Mouse (Mus musculus) 3134 (cell line): ENCODE measurements around the gene Rnf10.

Source experiments
- DNase-seq: peaks from one replicate; pipeline ENCODE4 v3.0.0-alpha.2; 2011; ENCODE audit warnings: low spot score; ENCODE audit not compliant: insufficient read length; ENCODE audit errors: extremely low read depth

The Rnf10 gene

DNA sequence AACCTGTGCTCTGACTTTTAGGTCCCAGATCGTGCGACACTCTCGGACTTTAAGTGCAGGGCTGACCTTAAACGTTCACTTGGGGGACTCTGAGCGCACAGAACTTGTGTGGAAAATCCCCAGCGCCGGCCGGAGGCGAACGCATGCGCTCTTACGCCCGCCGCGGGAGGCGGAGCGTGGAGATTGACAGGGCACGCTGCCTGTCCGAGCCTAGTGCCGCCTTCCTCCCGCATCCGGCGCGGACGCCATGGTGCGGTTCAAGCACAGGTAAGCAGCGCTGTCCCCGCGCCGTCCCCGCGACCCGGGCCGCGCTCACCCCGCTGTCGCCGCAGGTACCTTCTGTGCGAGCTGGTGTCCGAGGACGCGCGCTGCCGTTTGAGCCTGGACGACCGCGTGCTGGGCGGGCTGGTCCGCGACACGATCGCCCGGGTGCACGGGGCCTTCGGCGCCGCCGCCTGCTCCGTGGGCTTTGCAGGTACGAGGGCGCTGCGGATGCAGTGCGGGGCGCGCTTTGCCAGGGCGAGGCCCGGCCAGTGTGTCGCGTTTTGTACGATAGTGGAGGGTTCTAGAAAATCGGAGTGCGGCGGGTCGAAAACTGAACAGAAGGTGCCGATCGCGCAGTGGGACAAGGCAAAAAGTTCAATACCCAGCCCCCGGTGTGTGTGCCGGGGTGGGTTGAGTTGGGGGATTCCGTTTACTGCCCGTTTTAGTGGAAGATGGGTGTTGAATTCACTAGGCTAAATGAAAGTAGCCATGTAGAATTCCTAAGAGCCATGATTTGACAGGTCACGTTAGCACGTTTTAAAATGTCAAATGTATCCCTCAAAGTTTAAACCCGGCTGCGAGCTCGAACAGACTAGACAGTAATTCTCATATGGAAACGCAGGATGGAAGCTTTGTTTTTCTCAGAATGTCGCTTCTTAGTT, 34.6 kb downstream of the Rnf10 start:
- peak; percentile 92 for DNase-seq

DNA sequence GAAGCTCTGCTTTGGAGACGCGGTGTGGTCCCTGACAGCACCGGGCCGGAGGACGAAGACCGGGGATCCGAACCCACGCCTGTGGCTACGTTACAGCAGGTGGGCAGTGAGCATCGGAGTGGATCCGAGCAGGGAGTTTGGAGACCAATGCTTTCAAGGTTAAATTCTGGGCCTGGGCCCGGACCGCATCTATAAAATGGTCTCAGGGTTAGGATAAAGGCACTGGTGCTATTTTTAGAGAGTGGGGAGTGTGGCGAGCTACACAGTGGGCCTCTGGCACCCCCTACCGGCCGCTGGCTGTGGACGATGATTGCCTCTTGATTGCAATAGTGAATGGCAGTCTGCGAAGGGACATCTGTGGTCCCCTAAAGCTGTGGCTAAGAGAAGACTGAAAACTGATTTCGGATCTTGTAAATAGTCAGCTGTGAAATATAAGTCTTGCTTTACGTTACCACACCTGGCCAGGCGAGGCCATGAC, 36.9 kb downstream of the Rnf10 start, which contains the start of gene Pop5:
TSS of gene Pop5 (plus strand) at position 51 of the 478 bp plus-strand sequence.
- peak; percentile 65 for DNase-seq

DNA sequence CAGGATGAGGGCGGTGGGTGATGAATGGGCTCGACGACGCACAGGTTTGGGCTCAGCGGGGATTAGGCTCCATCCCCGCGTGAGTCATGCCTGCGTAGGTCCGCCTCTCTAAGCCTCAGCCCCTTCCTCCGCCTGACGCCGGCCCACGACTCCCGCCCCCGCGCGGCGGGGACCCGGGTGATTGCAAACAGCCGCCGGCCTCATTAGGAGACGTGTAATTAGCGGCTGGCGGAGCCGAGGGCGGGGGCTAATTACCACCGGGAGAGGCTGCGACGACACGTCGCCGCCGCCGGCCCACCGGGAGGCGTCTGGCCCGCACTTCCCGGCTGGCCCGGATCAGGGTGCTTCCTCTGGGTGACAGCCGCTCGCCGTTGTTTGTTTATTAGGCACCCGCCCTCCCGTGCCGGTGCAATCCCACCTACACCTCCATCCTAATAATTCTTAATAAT, 37.4 kb downstream of the Rnf10 start:
- peak; percentile 64 for DNase-seq

DNA sequence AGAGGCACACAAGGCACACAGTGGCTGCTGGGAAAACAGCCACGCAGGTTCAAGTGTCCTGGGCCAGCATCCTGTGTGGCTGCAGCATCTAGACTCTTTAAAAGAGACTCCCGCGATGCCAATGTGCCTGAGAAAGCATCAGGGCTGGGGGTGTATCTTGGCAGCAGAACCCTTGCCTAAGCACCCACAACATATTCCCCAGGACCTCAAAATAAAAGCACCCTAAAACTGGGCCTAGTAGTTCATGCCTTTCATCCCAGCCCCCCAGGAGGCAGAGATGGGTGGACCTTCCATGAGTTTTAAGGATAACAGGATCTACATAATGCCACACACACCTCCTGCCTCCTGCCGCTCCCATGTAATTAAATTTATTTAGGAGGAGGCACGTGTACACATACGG, 38.2 kb downstream of the Rnf10 start:
- no peak for DNase-seq

DNA sequence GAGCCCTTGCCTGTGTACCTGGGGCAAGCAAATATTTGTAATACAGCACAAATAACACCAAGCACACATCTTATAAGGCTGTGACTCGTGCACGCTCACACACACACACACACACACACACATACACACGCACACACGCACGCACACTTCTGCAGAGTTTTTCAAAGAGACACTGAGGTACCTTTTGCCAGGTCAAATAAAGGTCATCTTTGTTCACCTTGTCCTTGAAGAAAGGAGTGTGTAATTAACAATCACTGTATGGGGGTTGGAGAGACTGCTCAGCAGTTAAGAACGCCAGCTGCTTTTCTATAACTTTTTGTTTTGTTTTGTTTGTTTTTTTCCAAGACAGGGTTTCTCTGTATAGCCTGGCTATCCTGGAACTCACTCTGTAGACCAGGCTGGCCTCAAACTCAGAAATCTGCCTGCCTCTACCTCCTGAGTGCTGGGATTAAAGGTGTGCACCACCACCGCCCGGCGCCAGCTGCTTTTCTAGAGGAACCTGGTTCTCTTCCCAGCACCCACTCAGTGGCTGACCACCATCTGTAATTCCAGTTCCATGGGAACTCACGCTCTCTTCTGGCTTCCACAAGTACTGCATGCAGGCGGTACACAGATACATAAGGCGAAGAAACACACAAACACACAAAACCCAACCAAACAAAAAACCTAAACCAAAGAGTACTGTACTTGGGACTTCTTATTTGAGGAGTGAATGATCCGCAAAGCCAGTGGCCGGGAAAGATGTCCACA, 39.5 kb downstream of the Rnf10 start:
- no peak for DNase-seq

DNA sequence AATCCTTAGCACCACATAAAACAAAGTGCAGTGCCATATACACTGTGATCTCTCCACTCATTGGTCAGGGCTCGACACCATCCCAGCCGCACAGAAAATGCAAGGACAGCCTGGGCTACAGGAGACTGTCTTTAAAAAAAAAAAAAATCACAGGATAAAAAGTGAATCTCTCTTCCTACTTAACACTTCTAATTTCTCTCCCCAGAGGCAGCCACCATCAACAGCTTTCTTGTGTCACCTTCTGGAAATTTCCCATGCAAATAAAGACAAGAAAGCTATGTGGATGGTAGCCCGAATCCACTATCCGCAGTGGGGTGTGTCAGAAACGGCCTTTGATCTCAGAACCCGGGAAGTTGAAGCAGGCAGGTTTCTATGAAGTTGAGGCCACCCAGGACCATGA, 40.2 kb downstream of the Rnf10 start:
- no peak for DNase-seq

DNA sequence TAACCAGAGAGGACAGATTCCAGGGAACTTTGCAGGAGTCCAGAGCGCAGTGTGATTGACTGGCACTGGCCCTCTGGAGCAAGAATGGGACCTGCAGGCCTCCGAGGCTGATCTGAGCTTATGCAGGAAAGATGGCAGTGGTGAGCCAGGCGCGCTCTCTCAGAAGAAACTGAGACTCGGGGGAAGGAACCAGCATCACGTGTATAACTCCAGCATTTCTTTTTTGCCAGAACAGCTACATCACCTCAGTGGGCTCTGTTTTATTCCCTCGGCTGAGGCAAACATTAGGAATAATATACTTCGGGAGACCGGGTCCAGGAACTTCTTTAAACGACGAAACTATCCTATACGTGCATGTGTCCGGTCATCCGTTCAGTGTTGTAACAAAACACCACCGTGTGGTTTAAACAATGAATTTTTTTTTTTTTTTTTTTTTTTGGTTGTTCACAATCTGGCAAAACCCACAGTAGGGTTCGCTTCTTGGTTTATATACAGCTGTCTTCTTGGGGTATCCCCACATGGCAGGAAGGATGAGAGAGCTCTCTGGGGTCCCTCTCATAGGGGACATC, 41.1 kb downstream of the Rnf10 start:
- no peak for DNase-seq

DNA sequence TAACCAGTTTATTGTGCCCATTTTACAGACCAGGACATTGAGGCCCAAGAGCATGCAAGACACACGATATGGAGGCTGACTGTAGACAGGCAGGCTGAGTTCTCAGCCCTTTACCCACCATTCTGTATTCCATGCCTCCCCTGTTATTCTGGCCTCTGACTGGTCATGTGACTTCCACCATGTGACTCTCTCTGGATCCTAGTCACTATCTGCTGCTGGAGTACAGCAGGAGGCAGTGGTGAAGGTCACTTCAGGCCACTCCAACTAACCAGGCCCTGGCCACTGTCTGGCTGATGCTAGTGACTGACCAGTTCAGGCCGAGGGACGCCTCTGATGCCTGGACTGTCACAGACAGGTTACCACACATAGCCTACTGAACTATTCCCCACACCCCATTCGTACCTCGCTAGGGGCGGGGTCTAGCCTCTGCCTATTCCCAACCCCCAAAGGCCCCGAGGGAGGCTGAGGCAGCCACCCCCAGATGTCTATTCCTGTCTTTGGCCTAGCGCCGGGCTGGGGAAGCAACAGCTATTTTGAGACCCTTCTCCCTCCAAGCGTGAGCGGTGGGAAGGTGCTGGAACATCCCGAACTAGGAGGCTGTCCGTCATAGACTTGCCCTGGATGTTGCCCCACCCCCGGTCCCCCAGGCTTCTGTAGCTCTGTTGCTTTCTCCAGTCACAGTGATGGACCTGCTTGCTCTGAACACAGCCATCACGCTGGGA, 41.7 kb downstream of the Rnf10 start:
- DNase-seq: no peak

DNA sequence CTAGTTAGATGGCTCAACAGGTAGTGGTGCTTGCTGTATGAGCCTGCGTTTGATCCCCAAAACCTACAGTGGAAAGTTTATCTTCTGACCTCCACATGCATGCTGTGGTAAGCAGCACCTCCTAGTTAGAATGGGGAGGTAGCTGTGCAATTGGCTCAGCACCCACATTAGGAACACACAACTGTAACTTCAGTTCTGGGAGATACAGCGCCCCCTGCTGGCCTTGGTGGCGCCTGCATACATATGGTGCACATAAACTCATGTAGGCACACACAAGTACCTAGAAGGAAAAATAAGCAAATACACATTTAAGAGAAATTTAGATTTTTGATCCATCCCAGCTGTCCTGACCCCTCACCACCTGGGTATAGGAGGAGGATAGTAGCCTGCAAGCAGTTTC, 50.2 kb downstream of the Rnf10 start:
- no peak for DNase-seq

DNA sequence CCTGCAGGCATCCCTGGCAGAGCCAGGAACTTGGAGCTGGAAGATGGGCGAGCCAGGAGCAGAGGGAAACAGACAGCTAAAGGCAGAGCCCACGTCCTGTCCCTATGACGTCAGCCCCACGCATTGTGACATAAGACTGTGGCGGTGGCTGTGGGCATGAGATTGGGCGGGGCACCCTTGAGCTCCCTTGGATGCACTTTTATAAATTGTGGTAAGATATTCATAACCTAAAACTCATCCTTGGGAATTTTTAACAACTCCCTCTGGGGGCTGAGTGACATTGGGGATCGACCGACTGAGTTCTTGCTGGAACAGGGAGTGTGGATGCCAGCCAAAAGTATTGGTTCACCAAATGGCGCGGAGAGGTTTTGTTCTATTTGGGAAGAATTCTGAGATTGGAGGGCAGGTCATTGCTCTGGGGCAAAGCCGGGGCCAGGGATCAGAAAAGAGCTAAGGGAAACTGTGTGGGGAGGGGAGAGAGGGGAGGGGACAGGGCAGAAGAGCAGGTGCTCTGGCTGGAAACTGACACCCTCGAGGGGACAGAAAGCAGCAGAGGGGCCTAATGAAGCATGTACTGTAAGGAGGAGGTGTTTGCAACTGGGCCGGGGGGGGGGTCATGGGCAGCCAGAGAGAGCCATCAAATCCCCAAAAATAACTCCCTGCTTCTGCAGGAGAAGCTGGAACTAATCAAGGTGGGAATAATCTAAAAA, 51.6 kb downstream of the Rnf10 start:
- no peak for DNase-seq

DNA sequence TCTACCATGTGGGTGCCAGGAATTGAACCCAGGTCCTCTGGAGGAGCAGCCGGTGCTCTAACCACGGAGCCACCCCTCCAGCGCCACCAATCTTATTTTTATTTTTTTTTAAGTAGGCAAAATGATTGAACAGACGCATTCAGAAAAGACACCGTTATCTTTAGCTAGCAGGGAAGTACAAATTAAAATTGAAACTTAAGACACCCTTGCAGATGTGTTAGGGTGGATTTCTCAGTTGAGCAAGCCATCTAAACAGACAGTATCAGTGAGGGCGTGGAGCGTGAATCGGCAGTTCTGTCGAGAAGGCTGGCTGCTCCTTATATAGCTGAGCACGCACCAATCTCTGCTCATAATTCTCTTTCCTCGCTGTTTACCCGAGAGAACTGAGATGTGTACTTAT, 54.7 kb downstream of the Rnf10 start:
- no peak for DNase-seq

DNA sequence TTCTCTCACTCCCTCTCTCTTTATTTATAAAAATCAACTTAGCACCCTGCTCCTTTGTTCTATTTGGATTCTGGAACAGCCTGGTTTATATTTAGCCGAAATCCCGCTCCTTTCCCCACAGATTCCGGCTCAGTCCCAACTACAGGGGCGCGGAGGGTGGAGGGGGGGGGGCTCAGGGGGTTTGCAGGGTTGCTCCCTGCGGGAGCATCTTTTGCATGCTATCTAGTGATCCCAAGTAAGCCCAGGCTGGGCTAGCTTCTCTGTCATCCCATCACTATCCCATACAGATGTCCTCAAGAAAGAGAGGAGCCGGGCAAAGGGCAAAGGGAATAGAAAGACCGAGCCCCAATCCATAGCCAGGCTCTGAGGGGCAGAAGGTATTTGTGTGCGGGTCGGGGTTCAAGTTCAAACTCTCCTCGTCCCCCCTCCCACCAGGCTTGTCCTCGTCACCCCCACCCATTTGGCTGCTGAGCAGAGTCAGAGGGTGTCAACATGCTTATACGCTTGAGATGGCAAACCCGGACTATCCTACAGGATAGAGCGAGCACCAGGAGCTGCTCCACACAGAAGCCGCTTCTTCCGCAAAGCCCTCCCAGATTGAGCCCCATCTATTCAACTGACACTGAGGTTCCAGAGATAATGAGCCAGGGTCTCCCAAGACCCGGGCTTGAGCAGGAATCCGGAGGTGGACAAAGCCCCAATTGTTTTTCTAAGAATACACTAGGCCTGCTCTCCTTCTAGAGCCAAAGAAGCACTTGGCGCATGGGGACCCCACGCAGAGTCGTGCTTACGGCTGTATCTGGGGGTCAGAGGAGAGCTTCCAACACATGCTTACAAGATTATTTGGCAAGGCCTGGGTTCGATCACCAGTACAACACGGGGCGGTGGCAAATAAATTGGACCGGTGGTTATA, 57.2 kb downstream of the Rnf10 start:
- DNase-seq: no peak

DNA sequence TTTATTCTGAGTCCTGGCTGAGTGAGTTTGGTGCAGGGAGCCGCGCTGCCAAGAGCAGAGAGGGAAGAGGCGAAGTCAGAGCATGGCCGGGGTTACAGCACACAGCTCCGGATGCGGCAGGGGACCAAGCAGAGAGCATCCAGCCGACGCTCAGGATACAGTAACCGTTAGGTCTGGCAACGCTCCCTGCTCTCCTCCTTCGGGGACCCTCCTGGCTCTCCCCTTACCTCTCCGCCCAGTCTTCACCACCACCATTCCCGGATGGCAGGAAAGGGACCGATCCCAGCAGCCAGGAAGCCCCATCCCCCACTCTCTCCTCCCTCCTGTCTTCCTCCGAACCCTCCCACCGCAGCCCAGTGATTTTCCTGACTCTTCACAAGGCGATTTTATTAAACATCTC, 57.8 kb downstream of the Rnf10 start:
- DNase-seq: no peak

DNA sequence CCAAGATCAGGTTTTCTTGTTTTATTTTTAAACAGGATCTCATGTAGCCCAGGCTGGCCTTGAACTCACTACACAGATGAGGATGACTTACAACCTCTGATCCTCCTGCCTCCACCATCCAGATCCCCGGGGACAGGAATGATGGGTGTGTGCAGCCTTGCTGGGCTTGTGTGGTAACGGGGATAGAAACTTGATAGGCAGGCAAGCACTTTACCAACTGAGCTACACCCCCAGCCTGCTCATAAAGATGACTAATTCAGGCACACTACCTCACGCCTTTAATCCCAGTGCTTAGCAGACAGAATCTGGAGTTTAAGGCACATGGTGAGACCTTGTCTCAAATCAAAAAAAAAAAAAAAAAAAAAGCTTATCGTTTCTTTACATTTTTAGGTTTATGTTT, 59.8 kb downstream of the Rnf10 start:
- DNase-seq: no peak

DNA sequence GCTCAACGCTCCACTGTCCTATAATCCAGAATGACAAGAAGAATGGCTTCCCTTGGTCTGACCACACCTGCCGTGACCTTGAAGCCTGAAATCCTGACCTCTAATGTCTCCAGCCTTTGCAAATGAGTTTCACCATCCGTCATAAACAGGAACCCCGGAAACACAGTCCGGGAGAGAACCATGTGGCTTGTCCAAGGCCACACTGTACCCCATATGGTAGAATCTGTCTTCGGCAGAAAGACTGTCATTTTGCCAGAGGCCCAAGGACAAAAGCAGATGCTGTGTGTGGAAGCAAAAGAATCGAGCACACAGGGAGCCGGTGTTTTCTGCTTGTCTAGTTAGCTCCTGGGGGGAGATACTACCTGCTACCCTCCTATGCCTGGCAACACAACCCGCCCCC, 60.2 kb downstream of the Rnf10 start:
- DNase-seq: no peak

DNA sequence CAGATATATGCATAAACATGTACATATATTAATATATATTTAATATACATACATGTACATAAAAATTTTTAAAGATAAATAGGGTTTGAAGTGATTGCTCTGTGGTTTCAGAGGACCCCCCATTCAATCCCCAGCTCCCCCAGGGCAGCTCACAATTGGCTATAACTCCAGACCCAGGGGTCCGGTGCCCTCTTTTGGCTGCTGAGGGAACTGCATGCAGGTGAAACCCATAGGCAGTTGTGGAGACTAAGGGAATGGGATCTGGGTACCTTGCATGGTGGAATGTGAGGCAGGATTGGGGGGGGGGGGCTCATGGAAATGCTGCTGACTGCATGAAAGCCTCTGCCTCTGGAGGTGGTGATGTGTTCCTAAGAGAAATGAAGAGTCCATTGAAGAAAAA, 62.3 kb downstream of the Rnf10 start:
- no peak for DNase-seq

DNA sequence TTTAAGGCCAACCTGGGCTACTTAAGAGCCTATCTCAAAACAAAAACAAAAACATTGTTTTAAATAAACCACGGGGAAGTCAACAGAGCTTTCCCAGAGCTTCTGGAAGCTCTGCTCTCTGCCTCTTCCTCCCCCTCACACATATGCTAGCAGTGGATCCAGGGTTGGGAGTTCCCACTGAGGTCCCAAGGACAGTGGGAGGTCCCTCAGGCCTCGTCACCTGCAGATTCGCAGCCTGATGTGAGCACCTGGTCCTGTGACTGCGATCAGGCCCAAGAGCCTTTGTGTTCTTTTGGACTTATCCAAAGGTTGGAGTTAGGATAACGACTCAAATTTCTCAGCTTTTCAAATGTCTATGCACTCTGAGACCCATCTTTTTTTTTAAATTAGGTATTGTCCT, 64.1 kb downstream of the Rnf10 start:
- no peak for DNase-seq

DNA sequence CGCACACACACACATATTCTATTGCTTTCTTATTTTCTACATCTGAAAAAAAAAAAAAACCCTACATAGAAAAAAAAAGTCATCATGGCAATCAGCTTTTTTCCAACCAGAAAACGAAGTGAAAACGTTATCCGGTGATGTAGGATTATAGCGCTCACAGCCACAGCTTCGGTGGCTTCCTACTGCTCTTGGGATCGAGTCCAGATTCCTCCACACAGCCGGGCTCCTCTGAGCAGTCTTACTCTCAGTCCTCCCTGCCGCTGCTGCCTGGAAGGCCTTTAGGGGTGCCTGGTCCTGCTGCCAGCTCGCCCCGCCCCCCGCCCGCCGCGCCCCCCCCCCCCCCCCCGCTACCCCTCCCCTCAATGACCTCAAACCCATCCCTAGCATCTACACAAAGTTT, 64.8 kb downstream of the Rnf10 start:
- no peak for DNase-seq

DNA sequence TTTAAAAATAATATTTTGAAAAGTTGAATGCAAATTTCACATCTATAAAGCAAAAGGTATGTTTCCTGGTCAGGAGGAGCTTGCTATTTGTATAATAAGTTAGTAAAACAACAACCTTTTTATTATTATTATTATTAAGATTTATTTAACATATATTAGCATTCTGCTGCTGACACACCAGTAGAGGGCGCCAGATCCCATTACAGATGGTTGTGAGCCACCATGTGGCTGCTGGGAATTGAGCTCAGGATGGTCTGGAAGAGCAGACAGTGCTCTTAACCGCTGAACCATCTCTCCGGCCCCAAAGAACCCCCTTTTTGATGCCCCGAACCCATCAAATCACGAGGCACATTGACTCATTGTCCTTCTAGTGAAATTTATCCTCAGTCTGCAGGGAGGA, 65.5 kb downstream of the Rnf10 start:
- DNase-seq: no peak
